Comparison of ENCODE assay signal across 8 mouse cellular contexts in the genomic region with DNA sequence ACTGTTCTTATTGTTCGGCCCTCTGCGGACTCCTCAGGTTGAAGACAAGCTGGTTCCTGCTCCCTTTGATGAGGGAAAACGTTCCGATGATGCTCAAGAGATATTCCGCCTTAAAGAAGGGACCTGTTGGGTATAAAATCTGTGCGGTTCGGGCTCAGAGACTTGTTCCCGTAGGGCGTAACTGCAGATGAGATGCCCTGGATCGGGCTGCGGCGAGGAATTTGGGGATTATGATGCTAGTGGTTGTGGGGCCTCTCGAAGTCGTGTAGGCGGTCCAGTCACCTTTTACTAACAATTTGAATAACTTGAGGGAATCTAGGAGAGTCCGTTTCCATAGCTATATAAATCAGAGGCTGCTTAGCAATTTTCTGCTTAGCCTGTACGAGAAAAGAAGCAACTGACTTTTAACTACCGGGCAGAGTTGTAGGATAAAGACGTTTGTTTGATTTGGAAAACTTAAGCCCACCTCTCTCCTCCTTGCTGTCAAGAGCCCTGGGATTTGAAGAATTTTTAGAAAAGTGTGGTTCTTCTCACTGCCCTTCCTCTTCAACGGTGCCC. TPM values are rescaled to one million over a fixed set of nuclear protein-coding genes. Genes with fewer than 3 reads are reported as not detected.
A peak's percentile ranks its signal among the peaks of the same experiment; 100 is the strongest.
DNase-seq lines count a peak whose midpoint lies in the region; ATAC-seq and TF ChIP-seq lines count a peak whose summit lies in the region.

A gene (minus strand): TSS at position 261 of the 558 bp plus-strand sequence.

- no peak; the same call in none of the 2 replicates for ATAC-seq in hindbrain, embryonic 16.5 days

- peak within 1 kb of the TSS; percentile 57 for H3K4me2 ChIP-seq in hindbrain, embryonic 16.5 days (ENCODE audit: low read length)

- H3K79me2 ChIP-seq in heart, adult 2 months (replicated peaks; ENCODE audit: control insufficient read depth, insufficient read depth, low read length), result no peaks in the 10 kb centered on the region

- under 1% methylated on average over 20 of the region's 20 CpGs for WGBS in heart, adult 2 months
- under 1% methylated on average over 20 of the region's 20 CpGs for WGBS in hindbrain, embryonic 16.5 days

- TF ChIP-seq EP300 in heart, adult 2 months (IDR thresholded peaks at IDR 0.05; ENCODE audit: insufficient read depth, low read depth, low read length), result no peak

- DNase-seq in heart, adult 2 months, result no peak
- no peak for DNase-seq in heart, adult 11 months
- DNase-seq in 3T3-L1 (ENCODE audit: low read depth, low spot score), result peak; percentile 31
- DNase-seq in lung, postnatal 36 days, result peak; percentile 18
- DNase-seq in urinary bladder, adult 18-20 months (ENCODE audit: low spot score in 2 of 2), result no peak
- DNase-seq in spleen, postnatal 36 days (ENCODE audit: low spot score in 2 of 2), result no peak

- H3K27ac ChIP-seq in heart, adult 2 months, result peak within 1 kb of the TSS; percentile 89
- peak within 1 kb of the TSS; percentile 92 for H3K27ac ChIP-seq in cortical plate, adult 2 months (ENCODE audit: insufficient read depth, low read length)
- H3K27ac ChIP-seq in hindbrain, embryonic 16.5 days (ENCODE audit: low read depth, low read length), result peak within 1 kb of the TSS; percentile 66; the same call in 1 of the 2 replicates

- H3K9ac ChIP-seq in heart, adult 2 months (ENCODE audit: low read depth, low read length), result peak within 1 kb of the TSS; percentile 94
- H3K9ac ChIP-seq in hindbrain, embryonic 16.5 days (ENCODE audit: low read depth, low read length), result peak within 1 kb of the TSS; percentile 91

- H3K4me1 ChIP-seq in heart, adult 2 months (ENCODE audit: control insufficient read depth, insufficient read depth, low read length), result peaks cover 3% of the 10 kb centered on the region
- H3K4me1 ChIP-seq in cortical plate, adult 2 months (ENCODE audit: control insufficient read depth, insufficient read depth, low read length), result peaks cover 4% of the 10 kb centered on the region; the same call in 1 of the 2 replicates
- H3K4me1 ChIP-seq in hindbrain, embryonic 16.5 days (ENCODE audit: control insufficient read depth, insufficient read depth, low read depth, low read length), result peaks cover 11% of the 10 kb centered on the region

- no peaks in the 10 kb centered on the region for H3K36me3 ChIP-seq in heart, adult 2 months (ENCODE audit: control insufficient read depth, insufficient read depth, low read length)
- H3K36me3 ChIP-seq in hindbrain, embryonic 16.5 days (ENCODE audit: control insufficient read depth, insufficient read depth, low read length), result no peaks in the 10 kb centered on the region

- peak within 1 kb of the TSS; percentile 65 for H3K4me3 ChIP-seq in heart, adult 2 months
- peak within 1 kb of the TSS; percentile 61 for H3K4me3 ChIP-seq in cortical plate, adult 2 months (ENCODE audit: insufficient read depth, low read length)
- H3K4me3 ChIP-seq in hindbrain, embryonic 16.5 days (ENCODE audit: low read length), result peak within 1 kb of the TSS; percentile 88

- no peak for TF ChIP-seq CTCF in heart, adult 2 months (IDR thresholded peaks at IDR 0.05)
- no peak for TF ChIP-seq CTCF in cortical plate, adult 2 months (IDR thresholded peaks at IDR 0.05; ENCODE audit: extremely low read depth, insufficient read depth, low read length)

- H3K27me3 ChIP-seq in heart, adult 2 months (ENCODE audit: control insufficient read depth, insufficient read depth, low read length), result no peaks in the 10 kb centered on the region
- H3K27me3 ChIP-seq in hindbrain, embryonic 16.5 days (replicated peaks; ENCODE audit: control insufficient read depth, insufficient read depth, low read length), result no peaks in the 10 kb centered on the region

- TF ChIP-seq POLR2A in heart, adult 2 months (IDR thresholded peaks at IDR 0.05; ENCODE audit: insufficient read depth, low read depth, low read length), result no peak
- TF ChIP-seq POLR2A in cortical plate, adult 2 months (IDR thresholded peaks at IDR 0.05; ENCODE audit: extremely low read depth, insufficient read depth, low read length), result no peak

- intact Hi-C loops in heart, adult 2 months (cut with DNase I), result loop anchor here (2.0 to 10.0 kb wide), 2 partner anchors 14 to 186 kb away; no protein-coding TSS in a partner anchor

- no peaks in the 10 kb centered on the region for H3K9me3 ChIP-seq in hindbrain, embryonic 16.5 days (ENCODE audit: control insufficient read depth, low read length)

RNA-seq across cellular contexts. Expression of the gene that starts here (rescaled TPM):
- 1 to 10 TPM; 3.6 to 3.9 TPM for total RNA-seq in heart, adult 2 months (2021)
- polyA plus RNA-seq in heart, adult 2 months (2012; rRNA removed), result 3.9 and 6.1 TPM in 2 replicates
- polyA plus RNA-seq in cortical plate, adult 2 months (2012; rRNA removed), result 46.4 and 56.4 TPM in 2 replicates
- 20.1 and 21.1 TPM in 2 replicates for polyA plus RNA-seq in hindbrain, embryonic 16.5 days (2015; fragmentation: Nextera tagmentation; extraction: Ambion mirVana)

Comparison
In these comparisons a context has a peak if more than half of its experiments do, and no peak if none do; other contexts are left out.
1. DNase-seq: peak in 3T3-L1 (single experiment) and lung, postnatal 36 days (single experiment); none in heart, adult 2 months (0 of 2), heart, adult 11 months (single experiment), urinary bladder, adult 18-20 months (0 of 2) and spleen, postnatal 36 days (0 of 2).
2. Peak in every context shown above with its lines, with median percentiles within 50 percentile points of each other: H3K27ac ChIP-seq and H3K4me3 ChIP-seq.